Mouse (Mus musculus) testis, adult 2 months (tissue): ENCODE measurements around the gene Pcdh8. TPM values are rescaled to one million over a fixed set of nuclear protein-coding genes. Genes with fewer than 3 reads are reported as not detected.

Source experiments
- H3K27ac ChIP-seq: fragments of 200-500 bp; 2 replicates; pipeline ENCODE4 v1.5.1; 2012; ENCODE audit warnings: low read depth, low read length; ENCODE audit not compliant: control insufficient read depth, insufficient read depth
- H3K27me3 ChIP-seq: fragments of 200-500 bp; 2 replicates; pipeline ENCODE4 v1.6.1; 2012; ENCODE audit warnings: mild to moderate bottlenecking, low read length, moderate library complexity; ENCODE audit not compliant: control insufficient read depth, insufficient read depth
- H3K36me3 ChIP-seq: fragments of 200-500 bp; 2 replicates; pipeline ENCODE4 v1.6.1; 2012; ENCODE audit warnings: mild to moderate bottlenecking, low read length; ENCODE audit not compliant: control insufficient read depth, insufficient read depth
- H3K4me1 ChIP-seq: fragments of 200-500 bp; 2 replicates; pipeline ENCODE4 v1.6.1; 2012; ENCODE audit warnings: low read length; ENCODE audit not compliant: control insufficient read depth, insufficient read depth
- H3K4me3 ChIP-seq: fragments of 200-500 bp; 2 replicates; pipeline ENCODE4 v1.5.1; 2012; ENCODE audit warnings: low read depth, mild to moderate bottlenecking, low read length, moderate library complexity, mixed read lengths; ENCODE audit not compliant: control insufficient read depth
- CTCF ChIP-seq: fragments of 200-500 bp; IDR thresholded peaks from 2 replicates; pipeline ENCODE4 v1.5.1; 2012; ENCODE audit warnings: low read depth, mild to moderate bottlenecking, inconsistent platforms, low read length, moderate library complexity; ENCODE audit not compliant: control insufficient read depth, insufficient read depth, insufficient replicate concordance
- POLR2A ChIP-seq: fragments of 200-500 bp; IDR thresholded peaks from 2 replicates; pipeline ENCODE4 v1.6.1; 2012; ENCODE audit warnings: low read depth, mild to moderate bottlenecking, inconsistent platforms, low read length, moderate library complexity; ENCODE audit not compliant: control insufficient read depth
- polyA plus RNA-seq: library from polyadenylated mRNA; depleted of rRNA; stranded (reverse); fragments of >200 nt; gene quantifications from 2 replicates; pipeline ENCODE4 v1.2.3, GENCODE M21; 2012; rRNA removed

The Pcdh8 gene
- 0.58 and 0.63 TPM in 2 replicates for polyA plus RNA-seq

- no peak within 1 kb of the TSS for H3K27ac ChIP-seq
These were observed at the start of gene Pcdh8 for GRCm38 (mm10) chr14:79771094-79771535. TSS of gene Pcdh8 (minus strand) at chr14:79771312.

GRCm38 (mm10) chr14:79814709-79815108 is 43.6 kb upstream of the Pcdh8 start:
- no peak overlapping the region for H3K4me3 ChIP-seq
- no peaks in the 10 kb centered on the region for H3K27me3 ChIP-seq
- no peaks in the 10 kb centered on the region for H3K36me3 ChIP-seq
- H3K27ac ChIP-seq = no peak overlapping the region
- TF ChIP-seq POLR2A = no peak
- no peaks in the 10 kb centered on the region for H3K4me1 ChIP-seq

More at GRCm38 (mm10) chr14:79771094-79771535, at the start of gene Pcdh8:
- Histone ChIP-seq H3K4me1 (peaks cover 45% of the 10 kb centered on the region), H3K4me3 (peak within 1 kb of the TSS; percentile 80), H3K27me3 (peaks cover 5% of the 10 kb centered on the region; the same call in 1 of the 2 replicates), H3K36me3 (no peaks in the 10 kb centered on the region)
- TF ChIP-seq CTCF (no peak), POLR2A (no peak)

DNA sequence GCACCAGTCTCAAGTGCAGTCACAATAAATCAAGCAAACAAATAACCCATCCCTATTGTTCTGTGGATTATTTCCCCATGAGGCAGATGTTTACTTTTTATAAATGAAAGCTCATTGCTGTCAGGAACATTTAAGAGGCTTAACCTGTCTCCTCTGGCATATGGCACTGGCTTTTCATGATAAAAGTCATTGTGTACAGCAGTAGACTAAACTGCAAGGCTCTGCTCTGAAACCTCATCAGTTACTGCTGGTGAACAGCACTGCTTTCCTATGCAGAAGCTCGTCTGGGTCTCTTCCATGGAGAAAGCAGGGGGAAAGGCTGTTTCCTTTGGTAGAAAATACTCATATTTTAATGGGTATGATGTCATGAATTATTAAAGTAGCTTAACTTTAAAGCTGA is 43.0 kb upstream of the Pcdh8 start:
- Histone ChIP-seq H3K27ac (no peak overlapping the region), H3K27me3 (no peaks in the 10 kb centered on the region), H3K4me3 (no peak overlapping the region), H3K4me1 (no peaks in the 10 kb centered on the region), H3K36me3 (no peaks in the 10 kb centered on the region)
- no peak for TF ChIP-seq POLR2A
- TF ChIP-seq CTCF = no peak

DNA sequence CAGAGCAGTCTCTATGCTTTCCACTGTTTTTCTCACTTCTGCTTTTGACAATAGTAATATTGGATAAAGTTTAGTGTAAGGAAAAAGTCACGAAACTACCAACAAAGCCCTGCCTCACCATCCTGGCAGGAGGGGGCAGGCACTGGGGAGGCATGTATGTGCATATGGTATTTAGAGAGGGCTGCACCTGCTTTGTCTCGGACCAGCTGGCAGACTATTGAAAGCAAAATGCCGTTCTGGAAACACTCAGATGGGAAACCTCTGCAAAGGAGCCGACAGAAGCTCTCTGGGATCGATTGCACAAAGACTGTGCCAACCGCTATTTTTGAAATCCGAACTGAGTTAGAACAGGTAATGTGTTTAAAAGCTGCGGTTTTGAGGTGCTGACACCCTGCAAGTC is 22.1 kb upstream of the Pcdh8 start:
- Histone ChIP-seq H3K4me1 (no peaks in the 10 kb centered on the region), H3K27me3 (no peaks in the 10 kb centered on the region), H3K4me3 (no peak overlapping the region), H3K27ac (no peak overlapping the region), H3K36me3 (no peaks in the 10 kb centered on the region)
- TF ChIP-seq POLR2A = no peak
- no peak for TF ChIP-seq CTCF

DNA sequence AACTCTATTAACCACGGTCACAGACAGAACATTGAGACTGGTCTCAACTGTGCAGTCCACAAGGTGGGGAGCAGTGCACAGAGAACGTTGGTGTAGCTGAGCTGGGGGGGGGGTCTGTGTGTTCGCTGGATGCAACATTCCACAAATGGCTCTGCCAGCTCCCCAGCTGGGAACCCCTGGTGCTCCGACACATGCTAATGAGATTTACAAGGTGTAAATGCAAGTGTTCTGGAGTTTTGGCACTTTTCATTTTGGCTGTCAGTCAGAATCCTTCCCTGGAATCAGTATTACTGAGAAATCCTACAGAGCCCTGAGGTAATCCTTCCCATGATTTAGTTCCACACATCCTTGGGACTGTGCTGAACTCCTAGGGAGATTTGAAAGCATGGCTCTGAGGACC is 18.4 kb upstream of the Pcdh8 start:
- no peaks in the 10 kb centered on the region for H3K36me3 ChIP-seq
- H3K4me3 ChIP-seq = no peak overlapping the region
- H3K27me3 ChIP-seq = no peaks in the 10 kb centered on the region
- no peaks in the 10 kb centered on the region for H3K4me1 ChIP-seq
- H3K27ac ChIP-seq = no peak overlapping the region
- TF ChIP-seq CTCF (no peak), POLR2A (no peak)

DNA sequence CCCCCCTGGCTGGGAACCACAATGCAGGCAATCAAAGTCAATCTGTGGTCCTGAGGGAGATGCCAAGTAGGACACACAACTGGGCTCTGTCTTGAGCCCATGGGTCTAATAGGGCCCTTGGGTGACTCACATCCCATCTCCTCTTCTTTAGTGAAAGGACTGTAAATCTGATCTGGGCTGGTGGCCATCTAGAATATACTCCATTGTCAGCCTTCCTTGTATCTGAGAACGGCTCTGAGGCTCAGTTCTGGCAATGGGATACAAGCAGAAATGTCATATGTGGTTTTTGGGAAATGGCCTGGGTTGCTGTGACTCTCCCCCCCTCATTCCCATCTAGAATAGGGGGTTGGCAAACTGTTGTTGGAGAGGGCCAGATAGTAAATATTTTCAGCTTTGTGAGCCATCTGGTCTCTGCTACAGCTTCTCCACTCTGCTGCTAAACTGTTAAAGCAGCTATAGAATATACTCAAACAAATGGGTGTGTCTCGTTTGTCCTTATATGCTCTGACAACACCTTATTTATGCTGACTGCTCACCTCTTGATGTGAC is 17.6 kb upstream of the Pcdh8 start:
- H3K27ac ChIP-seq = no peak overlapping the region
- no peaks in the 10 kb centered on the region for H3K4me1 ChIP-seq
- TF ChIP-seq POLR2A (no peak), CTCF (no peak)
- no peaks in the 10 kb centered on the region for H3K27me3 ChIP-seq
- H3K36me3 ChIP-seq = no peaks in the 10 kb centered on the region
- no peak overlapping the region for H3K4me3 ChIP-seq

GRCm38 (mm10) chr14:79787918-79788317 is 16.8 kb upstream of the Pcdh8 start:
- Histone ChIP-seq H3K4me3 (no peak overlapping the region), H3K27ac (no peak overlapping the region), H3K36me3 (no peaks in the 10 kb centered on the region), H3K27me3 (no peaks in the 10 kb centered on the region), H3K4me1 (no peaks in the 10 kb centered on the region)
- TF ChIP-seq CTCF = no peak
- TF ChIP-seq POLR2A = no peak

DNA sequence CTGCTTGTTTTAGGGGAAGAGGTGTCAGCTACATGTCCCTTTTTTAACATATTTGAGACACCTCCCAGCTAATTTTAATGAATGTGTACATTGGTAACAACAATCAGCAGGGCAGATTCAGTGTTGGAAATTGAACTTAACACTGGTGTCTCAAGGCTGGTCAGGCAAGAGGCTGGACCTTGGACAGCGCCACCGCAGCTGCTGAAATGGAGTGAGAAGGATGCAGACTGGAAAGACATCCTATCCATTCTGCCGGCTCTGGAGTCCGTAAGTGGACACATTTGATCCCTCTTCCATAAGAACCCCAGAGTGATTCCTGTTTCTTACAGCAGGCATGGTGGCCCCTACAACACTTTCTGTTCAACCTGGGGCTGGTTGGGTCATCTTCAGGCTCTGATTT is 14.3 kb upstream of the Pcdh8 start:
- Histone ChIP-seq H3K27ac (no peak overlapping the region), H3K36me3 (no peaks in the 10 kb centered on the region), H3K4me3 (no peak overlapping the region), H3K4me1 (no peaks in the 10 kb centered on the region), H3K27me3 (no peaks in the 10 kb centered on the region)
- TF ChIP-seq POLR2A (no peak), CTCF (no peak)
